Mouse (Mus musculus) ES-E14 (cell line): ENCODE measurements around the gene Vps41.

ENCODE experiments used
- MAFK ChIP-seq: IDR thresholded peaks from 2 replicates; pipeline ENCODE4 v1.6.1; 2014; ENCODE audit warnings: mild to moderate bottlenecking, low read depth, low read length, inconsistent platforms; ENCODE audit not compliant: insufficient read depth
- ZC3H11A ChIP-seq: IDR thresholded peaks from 2 replicates; pipeline ENCODE4 v1.6.1; 2012; ENCODE audit warnings: low read depth, mild to moderate bottlenecking, inconsistent platforms, low read length, borderline replicate concordance

GRCm38 (mm10) chr13:18744266-18744652 is 27.2 kb downstream of the Vps41 start:
- no peak for TF ChIP-seq ZC3H11A
- TF ChIP-seq MAFK, result no peak
